Mouse (Mus musculus) spleen, postnatal 10 days (tissue): ENCODE data around the gene Myh9.
A peak's percentile ranks its signal among the peaks of the same experiment; 100 is the strongest.
"Not testable (repeated sequence)": the region's sequence is repeated elsewhere in the genome, so short reads cannot be mapped to it uniquely, and the experiment has no call there.

Experiments
- DNase-seq, 2 experiments: peaks; one replicate each; pipeline ENCODE4 v3.0.0; 2021 to 2022; ENCODE audit warnings: low spot score in 2 of 2

Gene Myh9

GRCm38 (mm10) chr15:77843494-77844041 lies 1.6 kb upstream of the Myh9 start:
- DNase-seq: not testable (repeated sequence)

GRCm38 (mm10) chr15:77843046-77843445 lies 1.1 kb upstream of the Myh9 start:
- DNase-seq: no peak

GRCm38 (mm10) chr15:77841361-77842046 lies 471 bp downstream of the Myh9 start:
- peak in 1 of 2 experiments; percentile 81 for DNase-seq

- no peak for DNase-seq
Observed at GRCm38 (mm10) chr15:77840450-77841360, 1.3 kb downstream of the Myh9 start.

GRCm38 (mm10) chr15:77839529-77840286 lies 2.3 kb downstream of the Myh9 start:
- DNase-seq: no peak

- no peak for DNase-seq
Observed at GRCm38 (mm10) chr15:77838530-77839387, 3.2 kb downstream of the Myh9 start.

- DNase-seq: no peak
Observed at GRCm38 (mm10) chr15:77837444-77838117, 4.4 kb downstream of the Myh9 start.

GRCm38 (mm10) chr15:77836692-77837443 lies 5.1 kb downstream of the Myh9 start:
- no peak for DNase-seq

- no peak for DNase-seq
Observed at GRCm38 (mm10) chr15:77835930-77836653, 5.9 kb downstream of the Myh9 start.

- DNase-seq: no peak
Observed at GRCm38 (mm10) chr15:77834336-77835268, 7.4 kb downstream of the Myh9 start.

- no peak for DNase-seq
Observed at GRCm38 (mm10) chr15:77833731-77834130, 8.2 kb downstream of the Myh9 start.

- DNase-seq: no peak
Observed at GRCm38 (mm10) chr15:77833083-77833482, 8.9 kb downstream of the Myh9 start.

- DNase-seq: no peak
Observed at GRCm38 (mm10) chr15:77832458-77832904, 9.5 kb downstream of the Myh9 start.

- DNase-seq: no peak
Observed at GRCm38 (mm10) chr15:77831754-77832457, 10.1 kb downstream of the Myh9 start.

- DNase-seq: no peak
Observed at GRCm38 (mm10) chr15:77831138-77831579, 10.8 kb downstream of the Myh9 start.

- no peak for DNase-seq
Observed at GRCm38 (mm10) chr15:77830481-77831137, 11.4 kb downstream of the Myh9 start.
